Mouse (Mus musculus): Measurements from ENCODE around the gene Slmap. TPM values are rescaled to one million over a fixed set of nuclear protein-coding genes. Genes with fewer than 3 reads are reported as not detected.

The Slmap gene
- polyA plus RNA-seq, 1 experiment from 2014 or later, result 28.9 TPM

DNA sequence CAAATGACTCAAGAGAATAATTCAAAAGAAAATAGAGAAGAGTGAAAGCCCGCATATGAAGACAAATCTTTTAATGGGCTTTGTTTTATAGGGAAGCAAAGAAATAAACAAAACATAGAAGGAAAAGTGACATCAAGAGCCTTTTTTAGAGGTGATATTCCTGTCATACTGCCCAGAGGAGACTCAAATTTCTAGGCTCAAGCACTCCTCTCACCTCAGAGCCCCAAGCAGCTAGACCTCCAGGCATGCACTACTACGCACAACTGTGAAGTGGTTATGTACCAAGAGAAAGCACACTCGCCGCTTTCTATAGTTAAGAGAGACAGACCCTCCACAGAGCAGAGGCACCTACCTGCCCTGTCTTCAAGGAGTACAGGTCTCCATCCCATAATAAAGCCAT is 30.2 kb downstream of the Slmap start:
- H3K9ac ChIP-seq (ENCODE audit: low read depth, low read length), result no peak overlapping the region
- DNase-seq (ENCODE audit: low spot score) (no peak), ATAC-seq (ENCODE audit: low read depth) (no peak)
- no peaks in the 10 kb centered on the region for H3K4me1 ChIP-seq (ENCODE audit: control insufficient read depth, insufficient read depth, low read length)
- no peaks in the 10 kb centered on the region for H3K27me3 ChIP-seq (replicated peaks; ENCODE audit: control insufficient read depth, insufficient read depth, low read length)
- no peaks in the 10 kb centered on the region for H3K36me3 ChIP-seq (ENCODE audit: control insufficient read depth, insufficient read depth, low read length)
- H3K4me3 ChIP-seq (ENCODE audit: low read depth, low read length), result no peak overlapping the region
- H3K9me3 ChIP-seq (ENCODE audit: control insufficient read depth, low read length), result no peaks in the 10 kb centered on the region
- WGBS, result 89% methylated on average over 4 of the region's 4 CpGs
- H3K4me2 ChIP-seq (ENCODE audit: low read depth, low read length), result no peak overlapping the region
- no peak overlapping the region for H3K27ac ChIP-seq (replicated peaks; ENCODE audit: low read depth, low read length)

DNA sequence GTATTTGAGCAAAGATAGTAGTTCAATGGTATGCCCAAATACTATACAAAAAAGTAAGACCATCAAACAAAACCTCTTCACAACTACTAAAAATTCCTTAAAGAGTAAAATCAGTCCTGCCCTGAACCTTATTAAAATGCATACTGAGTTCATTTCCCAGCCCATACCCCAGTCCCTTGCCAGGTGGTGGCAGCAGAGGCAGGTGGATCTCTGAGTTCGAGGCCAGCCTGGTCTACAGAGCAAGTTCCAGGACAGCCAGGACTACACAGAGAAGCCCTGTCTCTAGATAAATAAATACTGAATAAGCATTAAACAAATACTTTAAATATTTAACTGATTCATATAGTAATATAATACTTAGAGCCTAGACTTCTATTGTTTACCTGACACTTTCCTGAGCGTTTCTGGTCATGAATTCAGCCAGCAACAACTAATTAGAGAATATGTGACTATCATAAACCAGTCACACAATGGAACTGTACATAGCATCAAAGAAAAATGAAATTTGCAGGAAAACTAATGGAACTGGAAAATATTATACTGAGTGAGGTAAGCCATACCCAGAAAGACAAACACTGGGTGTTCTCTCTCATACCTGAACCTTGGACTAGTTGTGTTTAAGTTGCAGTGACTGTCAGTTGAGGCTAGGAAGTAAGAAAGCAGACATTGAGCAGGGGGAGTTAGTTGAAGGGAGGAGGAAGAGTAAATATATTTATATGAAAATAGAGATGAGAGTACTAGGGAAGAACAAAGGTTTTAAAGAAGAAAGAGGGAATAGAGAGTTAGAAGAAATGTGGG is 34.4 kb downstream of the Slmap start:
- Histone ChIP-seq H3K27me3 (replicated peaks; ENCODE audit: control insufficient read depth, insufficient read depth, low read length) (no peaks in the 10 kb centered on the region), H3K4me2 (ENCODE audit: low read depth, low read length) (no peak overlapping the region), H3K4me1 (ENCODE audit: control insufficient read depth, insufficient read depth, low read length) (no peaks in the 10 kb centered on the region), H3K36me3 (ENCODE audit: control insufficient read depth, insufficient read depth, low read length) (no peaks in the 10 kb centered on the region), H3K4me3 (ENCODE audit: low read depth, low read length) (no peak overlapping the region), H3K27ac (replicated peaks; ENCODE audit: low read depth, low read length) (no peak overlapping the region), H3K9me3 (ENCODE audit: control insufficient read depth, low read length) (no peaks in the 10 kb centered on the region), H3K9ac (ENCODE audit: low read depth, low read length) (no peak overlapping the region)
- DNase-seq (ENCODE audit: low spot score), result no peak
- WGBS, result 95% methylated on average over 2 of the region's 2 CpGs
- no peak for ATAC-seq (ENCODE audit: low read depth)

DNA sequence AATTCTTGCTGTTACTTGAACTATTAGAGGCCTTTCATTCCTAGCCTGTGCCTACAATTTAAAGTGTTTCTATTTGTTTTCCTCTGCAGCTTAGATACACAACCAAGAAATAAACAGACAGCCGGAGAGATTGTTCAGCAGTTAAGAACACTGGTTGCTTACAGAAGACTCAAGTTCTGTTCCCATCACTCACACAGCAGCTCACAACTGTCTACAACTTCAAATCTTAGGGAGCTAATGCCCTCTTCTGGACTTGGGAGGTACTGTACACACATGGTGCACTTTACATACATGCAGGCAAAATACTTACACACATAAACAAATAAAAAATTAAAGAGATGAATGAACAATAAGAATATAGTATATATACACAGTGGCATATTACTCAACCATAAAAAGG is 39.7 kb downstream of the Slmap start:
- Histone ChIP-seq H3K27me3 (replicated peaks; ENCODE audit: control insufficient read depth, insufficient read depth, low read length) (no peaks in the 10 kb centered on the region), H3K4me3 (ENCODE audit: low read depth, low read length) (no peak overlapping the region), H3K9me3 (ENCODE audit: control insufficient read depth, low read length) (no peaks in the 10 kb centered on the region), H3K36me3 (ENCODE audit: control insufficient read depth, insufficient read depth, low read length) (no peaks in the 10 kb centered on the region), H3K4me2 (ENCODE audit: low read depth, low read length) (no peak overlapping the region), H3K27ac (replicated peaks; ENCODE audit: low read depth, low read length) (no peak overlapping the region), H3K4me1 (ENCODE audit: control insufficient read depth, insufficient read depth, low read length) (no peaks in the 10 kb centered on the region), H3K9ac (ENCODE audit: low read depth, low read length) (no peak overlapping the region)
- 89% methylated on average over 1 of the region's 1 CpGs for WGBS
- ATAC-seq (ENCODE audit: low read depth) (no peak), DNase-seq (ENCODE audit: low spot score) (no peak)

DNA sequence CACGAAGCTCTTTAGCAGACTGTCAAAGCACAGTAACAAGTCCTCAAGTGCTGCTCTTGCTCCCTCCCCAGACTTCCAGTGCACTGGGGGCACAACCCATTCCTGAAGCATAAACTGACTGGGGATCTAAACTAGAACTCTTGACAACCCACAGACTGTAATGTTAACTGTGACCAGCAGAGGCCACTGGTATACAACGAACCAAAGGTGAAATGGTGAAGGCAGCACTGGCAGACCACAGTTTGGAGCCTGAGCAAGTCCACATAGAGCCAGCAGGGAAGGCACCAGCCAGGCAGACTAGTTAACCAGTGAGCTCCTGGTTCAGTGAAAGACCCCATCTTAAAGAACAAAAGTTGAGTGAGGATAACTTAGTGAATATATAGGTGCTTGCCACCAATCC is 43.6 kb downstream of the Slmap start:
- no peak overlapping the region for H3K4me3 ChIP-seq (ENCODE audit: low read depth, low read length)
- no peak overlapping the region for H3K27ac ChIP-seq (replicated peaks; ENCODE audit: low read depth, low read length)
- no peak overlapping the region for H3K4me2 ChIP-seq (ENCODE audit: low read depth, low read length)
- 28% methylated on average over 2 of the region's 2 CpGs for WGBS
- H3K9me3 ChIP-seq (ENCODE audit: control insufficient read depth, low read length), result no peaks in the 10 kb centered on the region
- H3K27me3 ChIP-seq (replicated peaks; ENCODE audit: control insufficient read depth, insufficient read depth, low read length), result no peaks in the 10 kb centered on the region
- ATAC-seq (ENCODE audit: low read depth), result 0 out of 2 replicates have a peak, but pooled peaks have one; percentile 55
- peak; percentile 69 for DNase-seq (ENCODE audit: low spot score)
- H3K36me3 ChIP-seq (ENCODE audit: control insufficient read depth, insufficient read depth, low read length), result no peaks in the 10 kb centered on the region
- H3K9ac ChIP-seq (ENCODE audit: low read depth, low read length), result no peak overlapping the region
- H3K4me1 ChIP-seq (ENCODE audit: control insufficient read depth, insufficient read depth, low read length), result 0 out of 2 replicates have a peak, but pooled peaks cover 3% of the 10 kb centered on the region

DNA sequence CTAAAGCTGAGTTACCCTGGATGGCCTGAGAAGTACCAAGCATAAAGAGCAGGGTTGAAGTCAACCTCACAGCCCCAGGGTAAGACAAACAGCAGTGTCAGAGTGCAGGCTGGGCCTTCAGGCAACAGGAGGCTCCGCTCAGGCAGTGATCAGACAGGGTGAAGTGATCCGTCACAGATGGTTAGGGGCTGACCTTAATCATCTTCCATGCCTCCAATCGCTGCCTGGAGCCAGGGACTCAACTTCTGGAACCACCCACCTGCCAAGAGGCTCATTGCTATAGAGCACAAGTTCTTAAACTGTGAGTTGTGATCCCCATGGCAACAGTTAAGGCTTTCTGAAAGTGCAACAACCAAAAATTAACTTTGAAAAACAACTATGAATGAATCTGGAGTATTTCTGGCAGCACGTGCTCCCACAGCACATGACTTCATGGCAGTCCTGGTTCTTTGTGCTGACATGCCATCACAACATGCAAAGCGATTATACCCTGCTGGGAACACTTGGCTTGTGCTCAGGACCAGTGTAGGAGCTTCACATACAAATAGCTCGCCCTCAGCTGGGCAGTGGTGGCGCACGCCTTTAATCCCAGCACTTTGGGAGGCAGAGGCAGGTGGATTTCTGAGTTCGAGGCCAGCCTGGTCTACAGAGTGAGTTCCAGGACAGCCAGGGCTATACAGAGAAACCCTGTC is 46.3 kb downstream of the Slmap start:
- no peaks in the 10 kb centered on the region for H3K27me3 ChIP-seq (replicated peaks; ENCODE audit: control insufficient read depth, insufficient read depth, low read length)
- DNase-seq (ENCODE audit: low spot score) (peak; percentile 11), ATAC-seq (ENCODE audit: low read depth) (no peak)
- 0 out of 2 replicates have a peak, but pooled peaks cover 3% of the 10 kb centered on the region for H3K4me1 ChIP-seq (ENCODE audit: control insufficient read depth, insufficient read depth, low read length)
- WGBS, result 62% methylated on average over 9 of the region's 9 CpGs
- no peaks in the 10 kb centered on the region for H3K9me3 ChIP-seq (ENCODE audit: control insufficient read depth, low read length)
- no peak overlapping the region for H3K27ac ChIP-seq (replicated peaks; ENCODE audit: low read depth, low read length)
- H3K9ac ChIP-seq (ENCODE audit: low read depth, low read length), result no peak overlapping the region
- no peak overlapping the region for H3K4me2 ChIP-seq (ENCODE audit: low read depth, low read length)
- H3K4me3 ChIP-seq (ENCODE audit: low read depth, low read length), result no peak overlapping the region
- H3K36me3 ChIP-seq (ENCODE audit: control insufficient read depth, insufficient read depth, low read length), result no peaks in the 10 kb centered on the region

DNA sequence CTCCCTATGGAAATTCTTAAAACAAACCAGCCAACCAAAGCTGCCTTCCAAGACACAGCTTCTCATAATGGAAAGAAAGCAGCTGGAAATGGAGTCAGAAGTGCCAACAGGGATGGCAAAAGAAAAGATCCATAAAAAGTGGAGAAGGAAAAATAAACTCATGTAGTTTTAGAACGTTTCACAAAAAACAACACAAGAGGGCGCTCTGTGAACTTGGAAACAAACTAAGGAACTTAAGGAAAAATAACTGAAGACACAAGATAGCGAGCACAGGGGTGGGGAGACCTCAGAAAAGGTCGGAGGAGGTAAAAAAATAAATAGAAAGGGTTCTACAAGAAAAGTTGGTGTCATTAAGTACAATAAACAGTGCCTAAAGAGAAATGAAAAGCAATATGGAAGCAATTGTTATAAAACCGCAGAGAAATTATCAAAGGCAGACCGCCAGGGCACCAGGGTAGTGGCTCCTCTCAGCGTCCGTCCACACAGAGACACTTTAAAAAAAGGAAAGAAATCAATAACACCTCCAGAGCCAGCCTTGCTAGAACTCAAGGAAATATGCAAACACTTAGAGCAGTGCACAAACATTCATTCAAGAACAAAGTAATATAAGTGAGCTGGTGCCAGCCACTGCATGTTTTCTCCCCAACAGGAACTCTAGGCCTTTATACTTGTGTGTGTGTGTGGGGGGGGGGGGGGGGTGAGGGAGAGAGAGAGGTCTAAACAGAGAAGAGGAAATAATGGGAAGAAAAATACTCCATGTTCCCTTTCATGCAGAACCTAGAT is 48.1 kb downstream of the Slmap start:
- H3K36me3 ChIP-seq (ENCODE audit: control insufficient read depth, insufficient read depth, low read length), result no peaks in the 10 kb centered on the region
- H3K27ac ChIP-seq (replicated peaks; ENCODE audit: low read depth, low read length), result no peak overlapping the region
- DNase-seq (ENCODE audit: low spot score) (peak; percentile 72), ATAC-seq (ENCODE audit: low read depth) (no peak)
- no peaks in the 10 kb centered on the region for H3K9me3 ChIP-seq (ENCODE audit: control insufficient read depth, low read length)
- no peak overlapping the region for H3K4me2 ChIP-seq (ENCODE audit: low read depth, low read length)
- H3K4me1 ChIP-seq (ENCODE audit: control insufficient read depth, insufficient read depth, low read length), result 0 out of 2 replicates have a peak, but pooled peaks cover 3% of the 10 kb centered on the region
- no peak overlapping the region for H3K4me3 ChIP-seq (ENCODE audit: low read depth, low read length)
- 30% methylated on average over 8 of the region's 8 CpGs for WGBS
- H3K27me3 ChIP-seq (replicated peaks; ENCODE audit: control insufficient read depth, insufficient read depth, low read length), result no peaks in the 10 kb centered on the region
- no peak overlapping the region for H3K9ac ChIP-seq (ENCODE audit: low read depth, low read length)

DNA sequence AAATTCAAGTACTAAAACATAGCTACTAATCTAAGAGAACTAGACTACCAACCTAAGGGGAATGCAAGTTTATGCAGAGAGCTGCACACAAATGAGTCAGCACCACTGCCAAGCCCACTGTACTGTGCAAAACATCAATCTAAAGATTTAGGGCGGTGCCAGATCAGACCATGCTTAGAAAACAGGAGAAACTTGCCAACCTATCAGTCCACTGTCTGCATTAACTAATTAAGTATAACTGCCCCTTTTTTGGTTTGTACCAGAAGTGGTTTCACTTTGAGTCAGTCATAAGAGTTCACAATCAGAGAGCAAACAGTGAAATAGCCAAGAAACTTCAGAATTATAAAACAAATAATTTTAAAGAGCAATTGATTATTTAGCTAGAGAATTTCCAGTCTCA is 53.3 kb downstream of the Slmap start:
- ATAC-seq (ENCODE audit: low read depth) (no peak), DNase-seq (ENCODE audit: low spot score) (no peak)
- no peaks in the 10 kb centered on the region for H3K4me1 ChIP-seq (ENCODE audit: control insufficient read depth, insufficient read depth, low read length)
- no peaks in the 10 kb centered on the region for H3K9me3 ChIP-seq (ENCODE audit: control insufficient read depth, low read length)
- H3K4me2 ChIP-seq (ENCODE audit: low read depth, low read length), result no peak overlapping the region
- 92% methylated on average over 1 of the region's 1 CpGs for WGBS
- H3K36me3 ChIP-seq (ENCODE audit: control insufficient read depth, insufficient read depth, low read length), result no peaks in the 10 kb centered on the region
- H3K4me3 ChIP-seq (ENCODE audit: low read depth, low read length), result no peak overlapping the region
- no peak overlapping the region for H3K9ac ChIP-seq (ENCODE audit: low read depth, low read length)
- H3K27ac ChIP-seq (replicated peaks; ENCODE audit: low read depth, low read length), result no peak overlapping the region
- H3K27me3 ChIP-seq (replicated peaks; ENCODE audit: control insufficient read depth, insufficient read depth, low read length), result no peaks in the 10 kb centered on the region

DNA sequence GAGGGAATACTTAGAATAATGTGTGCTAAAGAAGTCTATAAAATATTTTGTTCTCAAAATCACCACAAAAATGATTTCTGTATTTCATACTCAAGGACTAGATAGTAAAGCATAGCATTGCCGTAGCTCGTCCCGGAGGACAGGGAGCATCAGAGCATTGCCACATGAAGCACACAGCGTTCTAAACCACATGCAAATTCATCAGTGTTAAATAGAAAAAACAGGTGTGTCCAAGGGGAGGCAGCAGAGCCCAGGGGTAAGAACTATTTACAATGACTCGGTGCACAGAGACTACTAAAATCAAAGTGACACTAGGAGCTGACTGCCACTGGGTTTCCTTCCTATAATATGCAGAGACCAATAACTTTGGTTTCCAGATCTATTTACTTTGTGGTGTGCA is 57.0 kb downstream of the Slmap start:
- DNase-seq (ENCODE audit: low spot score), result no peak

More for the DNA sequence above, 57.0 kb downstream of the Slmap start:
- Histone ChIP-seq H3K9me3 (ENCODE audit: control insufficient read depth, low read length) (no peaks in the 10 kb centered on the region), H3K27me3 (replicated peaks; ENCODE audit: control insufficient read depth, insufficient read depth, low read length) (no peaks in the 10 kb centered on the region), H3K4me2 (ENCODE audit: low read depth, low read length) (no peak overlapping the region), H3K36me3 (ENCODE audit: control insufficient read depth, insufficient read depth, low read length) (no peaks in the 10 kb centered on the region), H3K9ac (ENCODE audit: low read depth, low read length) (no peak overlapping the region), H3K27ac (replicated peaks; ENCODE audit: low read depth, low read length) (no peak overlapping the region), H3K4me1 (ENCODE audit: control insufficient read depth, insufficient read depth, low read length) (no peaks in the 10 kb centered on the region), H3K4me3 (ENCODE audit: low read depth, low read length) (no peak overlapping the region)
- ATAC-seq (ENCODE audit: low read depth), result no peak
- WGBS, result 90% methylated on average over 5 of the region's 5 CpGs
